Mouse (Mus musculus) kidney, postnatal 10 days (tissue): ENCODE results near the gene Cactin.

Experiments
- DNase-seq: peaks from one replicate; pipeline ENCODE4 v3.0.0; 2021; ENCODE audit warnings: mixed read lengths

Cactin gene

GRCm38 (mm10) chr10:81320550-81321347, at the start of gene Cactin:
TSS of gene Cactin (plus strand) at chr10:81321103.
- peak; percentile 100 for DNase-seq

- no peak for DNase-seq
These were observed 48.5 kb upstream of the Cactin start for GRCm38 (mm10) chr10:81272356-81272755.

- no peak for DNase-seq
These were observed 47.1 kb upstream of the Cactin start for GRCm38 (mm10) chr10:81273842-81274241.

GRCm38 (mm10) chr10:81277676-81278075, 43.2 kb upstream of the Cactin start:
- no peak for DNase-seq

- no peak for DNase-seq
These were observed 41.4 kb upstream of the Cactin start for GRCm38 (mm10) chr10:81279496-81279895.

GRCm38 (mm10) chr10:81284189-81284588, 36.7 kb upstream of the Cactin start:
- no peak for DNase-seq

GRCm38 (mm10) chr10:81284719-81285118, 36.2 kb upstream of the Cactin start:
- peak; percentile 79 for DNase-seq

- DNase-seq: peak; percentile 96
These were observed 35.0 kb upstream of the Cactin start for GRCm38 (mm10) chr10:81285694-81286450.

- DNase-seq: peak; percentile 66
These were observed 34.3 kb upstream of the Cactin start for GRCm38 (mm10) chr10:81286586-81286985.

- DNase-seq: peak; percentile 75
These were observed 33.3 kb upstream of the Cactin start for GRCm38 (mm10) chr10:81287513-81288157.

- peak; percentile 74 for DNase-seq
These were observed 32.3 kb upstream of the Cactin start for GRCm38 (mm10) chr10:81288601-81289000.

- peak; percentile 82 for DNase-seq
These were observed 31.6 kb upstream of the Cactin start for GRCm38 (mm10) chr10:81289278-81289677.

GRCm38 (mm10) chr10:81289811-81290210, 31.1 kb upstream of the Cactin start:
- DNase-seq: no peak

- peak; percentile 59 for DNase-seq
These were observed 30.0 kb upstream of the Cactin start for GRCm38 (mm10) chr10:81290698-81291460.

- no peak for DNase-seq
These were observed 29.3 kb upstream of the Cactin start, which contains the start of gene Tjp3 for GRCm38 (mm10) chr10:81291511-81292104. TSS of gene Tjp3 (minus strand) at chr10:81291581.

- DNase-seq: peak; percentile 99
These were observed 28.2 kb upstream of the Cactin start, which contains the start of gene Pip5k1c for GRCm38 (mm10) chr10:81292554-81293333. TSS of gene Pip5k1c (plus strand) at chr10:81292963.

GRCm38 (mm10) chr10:81293334-81294030, 27.4 kb upstream of the Cactin start:
- no peak for DNase-seq

- no peak for DNase-seq
These were observed 26.5 kb upstream of the Cactin start for GRCm38 (mm10) chr10:81294442-81294841.

- DNase-seq: no peak
These were observed 25.7 kb upstream of the Cactin start for GRCm38 (mm10) chr10:81295185-81295584.

- no peak for DNase-seq
These were observed 23.7 kb upstream of the Cactin start for GRCm38 (mm10) chr10:81297246-81297645.

GRCm38 (mm10) chr10:81297845-81298244, 23.1 kb upstream of the Cactin start:
- DNase-seq: peak; percentile 73
